Mouse (Mus musculus) MN1 (cell line): Measurements from ENCODE around the gene Fam83b.

Source experiments
- DNase-seq: peaks from one replicate; pipeline ENCODE4 v3.0.0-alpha.2; 2016; ENCODE audit warnings: low spot score

Fam83b gene

DNA sequence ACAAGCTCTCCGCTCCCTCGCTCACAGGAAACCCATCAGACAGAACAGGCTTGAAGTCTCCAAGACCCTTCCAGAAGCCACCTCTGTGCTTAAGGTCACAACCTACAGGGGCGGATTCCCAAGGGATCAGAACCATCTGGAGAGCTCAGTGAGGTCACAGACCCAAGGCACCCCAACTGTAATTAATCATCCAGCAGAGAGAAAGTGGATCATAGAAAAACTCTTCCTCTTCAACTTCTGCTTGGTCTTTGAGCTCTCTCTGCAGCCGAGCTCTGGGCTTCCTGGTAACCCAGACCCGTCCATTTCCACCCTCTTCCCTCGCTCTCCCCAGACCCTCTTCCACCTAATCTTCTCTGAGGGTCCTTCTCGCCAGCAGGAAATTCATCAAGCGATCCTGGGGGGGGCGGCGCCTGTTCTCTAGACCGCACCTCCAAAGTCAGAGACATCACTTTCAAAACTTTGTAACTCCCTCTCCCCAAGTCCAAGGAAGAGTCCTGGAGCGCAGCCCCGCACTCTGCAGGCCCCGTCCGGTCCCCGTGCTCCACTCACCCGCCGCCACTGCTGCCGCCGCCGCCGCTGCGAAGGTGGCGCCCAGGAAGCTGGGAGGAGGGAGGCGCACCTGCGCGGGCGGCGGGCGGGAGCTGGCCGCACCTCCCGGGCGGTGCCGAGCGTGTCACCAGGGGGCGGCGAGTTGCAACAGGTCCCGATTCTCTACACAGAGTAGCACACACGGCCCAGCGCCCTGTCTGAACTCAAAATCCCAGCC is at the start of gene Fam83b:
Fam83b (minus strand) TSS at position 602 of the 766 bp plus-strand sequence.
- DNase-seq, result no peak

DNA sequence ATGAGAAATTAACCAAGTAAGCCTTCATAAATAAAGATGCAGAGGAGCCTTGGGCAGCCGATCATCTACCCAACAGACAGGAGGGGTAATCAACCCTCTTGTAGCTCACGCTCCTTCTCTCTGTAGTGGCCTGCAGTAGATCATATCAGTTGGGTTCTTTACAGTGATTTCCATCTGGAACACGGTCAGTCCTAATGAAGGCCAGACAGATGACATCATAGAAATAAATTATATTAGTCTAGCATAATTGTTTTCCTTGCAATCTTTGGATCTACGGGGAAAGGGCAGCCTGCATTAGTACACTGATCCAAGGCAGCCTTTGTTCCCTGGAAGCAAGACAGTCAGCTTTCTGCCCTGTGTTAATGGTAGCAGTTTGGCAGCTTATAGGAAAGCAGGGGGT is 47.2 kb upstream of the Fam83b start:
- no peak for DNase-seq

DNA sequence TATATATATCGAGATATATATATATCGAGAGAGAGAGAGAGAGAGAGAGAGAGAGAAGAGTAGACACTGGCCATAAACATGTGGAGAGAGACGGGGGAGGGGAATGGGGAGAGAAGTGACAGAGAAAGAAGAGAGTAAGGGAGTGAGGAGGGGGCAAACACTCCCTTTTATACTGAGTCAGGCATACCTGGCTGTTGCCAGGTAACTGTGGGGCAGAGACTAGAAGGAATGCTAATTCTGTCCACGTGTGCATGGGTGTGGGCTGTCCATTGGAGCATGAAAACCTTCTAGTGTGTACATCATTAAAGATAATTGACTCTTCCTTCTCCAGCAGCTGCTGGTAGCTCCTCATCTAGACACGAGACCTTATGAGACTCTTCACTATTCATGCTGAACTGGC is 36.8 kb upstream of the Fam83b start:
- no peak for DNase-seq

DNA sequence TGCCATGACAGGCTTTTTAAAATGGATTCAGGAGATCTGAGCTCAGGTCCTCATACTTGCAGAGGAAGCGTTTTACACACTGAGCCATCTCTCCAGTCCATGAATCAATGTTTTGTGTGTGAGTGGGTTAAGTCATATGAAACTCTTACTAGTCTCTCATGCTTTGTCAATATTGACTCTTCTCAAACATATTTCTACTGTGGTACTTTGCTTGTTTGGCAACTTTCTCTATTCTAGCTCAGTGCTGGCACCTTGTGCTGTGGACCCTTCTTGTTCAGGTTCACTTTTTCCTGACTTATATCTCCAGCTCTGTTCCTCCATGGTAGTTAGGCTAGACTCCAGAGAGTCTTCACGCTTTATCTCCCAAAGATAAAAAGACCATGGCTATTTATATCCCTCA is 36.0 kb upstream of the Fam83b start:
- no peak for DNase-seq

DNA sequence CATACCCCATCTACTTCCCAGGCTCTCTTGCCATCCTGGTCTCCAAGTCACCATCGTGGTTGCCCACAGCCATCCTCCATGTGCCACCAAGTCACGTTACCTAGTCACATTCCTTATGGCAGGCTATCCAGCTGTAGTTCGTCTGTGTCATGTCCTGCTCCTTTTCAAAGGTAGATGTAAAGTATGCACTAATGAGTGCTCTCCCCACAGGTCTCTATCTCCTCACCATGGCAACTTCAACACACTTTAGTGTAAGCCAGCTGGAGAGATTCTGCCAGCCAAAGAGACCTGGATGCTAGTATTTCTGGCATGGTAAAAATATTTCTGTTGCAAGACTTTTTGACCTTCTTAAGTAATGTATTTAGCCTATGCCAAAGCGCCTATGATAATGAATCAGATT is 30.5 kb upstream of the Fam83b start:
- no peak for DNase-seq

DNA sequence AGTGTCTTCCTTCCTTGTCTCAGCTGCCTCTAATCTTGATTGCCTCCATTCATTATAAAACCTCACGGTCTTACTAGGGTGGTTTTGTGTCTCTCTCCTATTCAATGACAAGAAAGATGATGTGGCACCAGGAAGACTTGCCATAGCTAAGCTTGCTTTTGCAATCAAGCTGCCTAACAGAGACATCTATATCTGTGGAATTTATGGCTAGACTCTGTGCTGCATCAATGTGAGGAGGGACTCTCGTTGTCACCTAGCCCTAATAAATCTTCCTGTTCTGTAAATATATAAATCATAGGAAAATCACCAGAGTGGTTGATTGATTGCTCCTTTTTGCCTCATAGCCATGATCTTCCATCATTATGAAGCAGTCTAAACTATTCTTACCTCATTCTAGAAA is 26.9 kb upstream of the Fam83b start:
- no peak for DNase-seq

DNA sequence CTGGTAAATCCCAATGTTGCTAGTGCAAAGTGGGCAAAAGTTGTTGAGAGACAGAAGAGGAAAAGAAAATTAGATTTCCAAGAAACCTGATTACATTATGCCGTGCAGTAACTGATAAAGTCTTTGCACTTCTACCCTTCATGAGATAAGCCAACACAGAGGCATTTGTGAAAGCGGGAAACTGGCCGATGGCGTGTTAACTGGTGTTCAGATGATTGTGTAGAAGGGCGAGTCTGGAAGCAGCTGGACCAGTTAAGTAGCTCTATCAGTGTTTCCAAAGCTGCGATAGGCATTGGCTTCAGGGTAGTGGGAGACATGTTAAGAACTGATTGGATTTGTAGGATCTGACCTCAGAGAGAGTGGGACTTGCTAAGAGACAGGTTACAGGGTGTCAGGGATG is 17.0 kb upstream of the Fam83b start:
- no peak for DNase-seq

DNA sequence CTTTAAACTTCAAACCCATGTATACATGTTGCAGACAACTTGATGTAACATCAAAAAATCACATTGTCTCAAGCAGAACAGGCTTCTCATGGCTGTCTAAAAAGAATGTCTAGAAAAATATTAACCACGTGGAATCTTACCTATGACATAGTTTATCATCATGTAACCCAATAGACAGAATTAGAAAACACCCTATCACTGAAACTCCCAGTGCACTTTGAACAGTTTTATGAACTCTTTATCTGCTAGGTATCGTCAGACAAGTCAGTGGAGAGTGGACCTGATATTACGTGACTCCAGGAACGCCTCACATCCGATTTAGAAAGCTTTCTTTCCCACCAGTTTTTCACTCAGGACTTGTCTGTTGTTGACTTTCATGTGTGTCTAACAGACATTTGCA is 15.1 kb upstream of the Fam83b start:
- no peak for DNase-seq

DNA sequence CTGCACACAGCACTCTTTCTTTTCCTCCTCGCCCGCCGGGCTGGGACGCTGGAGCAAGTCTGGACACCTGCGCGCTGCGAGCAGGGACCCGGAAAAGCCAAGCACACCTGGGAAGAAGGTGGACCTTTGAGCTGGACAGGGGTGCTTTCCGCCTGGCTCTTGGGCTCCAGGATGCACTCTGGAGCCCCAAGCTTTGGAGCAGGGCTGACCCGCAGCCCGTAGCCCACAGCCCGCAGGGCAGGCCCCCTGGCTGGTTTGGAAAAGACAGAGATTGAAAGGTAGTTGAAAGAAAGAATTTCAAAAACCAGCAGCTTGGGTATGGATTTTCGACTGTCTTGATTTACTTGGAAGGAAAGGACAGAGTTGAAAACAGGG is 352 bp upstream of the Fam83b start:
- DNase-seq, result no peak

DNA sequence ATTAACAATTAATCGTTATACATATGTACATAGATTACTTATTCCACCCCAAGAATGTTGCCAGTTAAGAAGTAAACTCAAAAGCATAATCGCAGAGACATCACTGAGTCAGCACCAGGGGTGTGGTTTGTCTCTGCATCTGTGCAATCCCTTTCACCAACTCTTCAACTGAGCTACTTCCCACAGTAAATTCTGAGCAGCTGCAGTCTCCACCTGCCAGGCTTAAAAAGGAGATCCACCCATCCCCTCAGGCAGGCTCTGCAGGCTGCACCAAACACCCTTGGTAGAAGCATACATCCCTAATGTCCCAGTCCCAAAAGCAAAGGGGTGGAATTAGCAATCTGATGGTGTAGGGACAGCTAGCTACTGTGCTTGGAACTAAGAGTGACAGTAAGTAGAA is 1.3 kb downstream of the Fam83b start:
- no peak for DNase-seq

DNA sequence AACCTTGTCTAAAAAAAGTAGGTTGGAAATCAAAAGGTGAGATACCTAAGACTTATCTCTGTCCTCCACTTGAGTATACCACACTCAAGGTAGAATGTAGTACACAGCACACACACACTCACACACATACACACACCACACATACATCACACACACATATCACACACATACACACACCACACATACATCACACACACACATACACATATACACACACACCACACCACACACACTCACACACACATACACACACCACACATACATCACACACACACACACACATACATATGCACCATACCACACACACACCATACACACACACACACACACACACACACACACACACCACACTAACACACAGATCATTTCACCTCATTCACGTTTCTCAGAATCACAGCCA is 2.8 kb downstream of the Fam83b start:
- DNase-seq, result no peak

DNA sequence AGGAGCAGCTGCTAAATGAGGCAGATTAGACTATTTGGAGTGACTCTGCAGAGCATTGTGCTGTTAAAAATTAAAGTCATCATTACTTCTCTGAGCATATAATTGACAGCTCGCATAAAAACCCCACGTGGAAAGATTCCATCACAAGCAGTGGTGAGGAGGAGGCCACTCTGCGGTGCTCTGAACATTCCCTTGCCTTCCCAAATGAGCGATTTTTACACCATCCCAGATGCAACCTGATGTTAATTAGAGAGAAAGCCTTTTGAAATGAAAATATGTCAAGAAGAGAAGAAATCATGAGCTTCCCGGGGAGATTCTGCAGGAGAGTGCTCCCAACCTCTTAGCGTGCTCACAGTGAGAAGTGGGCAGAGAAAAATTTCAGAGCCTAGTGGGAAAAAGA is 4.1 kb downstream of the Fam83b start:
- no peak for DNase-seq

DNA sequence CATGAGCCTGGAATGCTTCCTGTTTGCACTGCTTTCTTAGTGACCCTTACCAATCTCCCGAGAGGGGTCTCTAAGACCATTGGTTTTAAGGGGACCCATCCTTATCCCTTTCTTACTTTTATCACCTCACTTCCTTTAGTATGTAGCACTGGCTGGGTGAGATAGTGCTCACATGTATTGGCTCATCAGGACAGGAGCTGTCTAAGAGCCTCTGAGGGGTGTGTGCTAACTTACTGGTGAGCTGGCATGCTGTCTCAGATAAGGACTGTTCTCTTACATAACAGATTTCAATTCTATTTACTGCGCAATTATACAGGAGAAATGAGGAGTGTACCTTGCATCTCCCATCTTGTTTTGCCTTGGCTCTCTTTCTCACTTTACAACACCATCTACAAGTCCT is 7.7 kb downstream of the Fam83b start:
- DNase-seq, result no peak

DNA sequence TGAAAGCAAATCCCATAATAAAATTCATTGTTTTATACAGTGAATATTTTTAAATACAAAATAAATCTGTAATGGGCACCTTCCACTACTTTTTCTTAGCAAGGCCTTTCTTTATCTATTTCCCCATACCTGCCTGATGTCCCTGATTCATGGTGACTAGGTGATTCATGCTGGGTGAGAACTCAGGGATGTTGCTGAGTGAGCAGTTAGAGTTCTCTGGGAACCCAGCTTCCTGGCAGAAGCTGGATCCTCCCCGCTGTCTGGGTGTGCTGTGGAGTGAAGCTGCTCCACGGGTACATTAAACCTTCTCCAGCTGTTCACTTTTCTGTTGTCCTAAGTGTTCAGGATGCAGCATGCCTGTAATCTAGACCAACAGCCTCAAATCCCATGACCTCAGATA is 13.2 kb downstream of the Fam83b start:
- DNase-seq, result no peak

DNA sequence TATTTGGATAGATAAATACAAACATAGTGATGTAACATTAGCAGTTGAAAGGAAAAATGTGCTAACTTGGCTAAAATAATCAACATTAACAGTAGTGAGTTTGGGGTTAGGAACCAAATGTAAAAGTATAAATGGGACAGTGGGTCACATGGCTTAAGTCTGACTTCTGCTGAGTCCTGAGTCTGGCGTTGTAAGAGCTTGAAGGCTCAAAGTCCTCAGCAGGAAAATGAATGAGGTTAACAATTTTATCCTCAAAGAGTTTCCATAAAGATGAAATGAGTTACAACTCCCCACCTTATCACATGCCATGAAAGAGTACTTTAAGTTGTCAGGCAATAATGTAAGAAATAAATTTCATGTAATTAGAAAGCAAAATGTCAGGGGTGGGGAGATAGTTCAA is 13.8 kb downstream of the Fam83b start:
- DNase-seq, result no peak

DNA sequence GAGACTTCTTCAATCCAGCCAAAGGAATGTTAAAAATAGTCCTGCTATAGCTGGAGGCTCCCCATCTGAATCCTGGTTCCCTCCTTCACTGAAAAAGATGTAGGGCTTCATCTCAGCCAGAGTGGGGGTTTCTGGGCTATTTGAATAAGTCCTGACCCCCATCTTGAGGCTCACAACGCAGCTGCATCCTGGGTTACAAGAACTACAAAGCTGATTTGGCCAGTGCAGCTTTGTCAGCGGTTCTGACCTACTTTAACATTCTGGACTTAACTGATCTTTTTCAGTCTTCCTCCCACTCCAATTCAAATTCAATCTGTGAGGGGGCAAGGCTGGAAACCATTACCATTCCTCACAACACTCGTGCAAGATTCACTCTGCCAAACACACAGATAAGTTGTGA is 20.2 kb downstream of the Fam83b start:
- no peak for DNase-seq

DNA sequence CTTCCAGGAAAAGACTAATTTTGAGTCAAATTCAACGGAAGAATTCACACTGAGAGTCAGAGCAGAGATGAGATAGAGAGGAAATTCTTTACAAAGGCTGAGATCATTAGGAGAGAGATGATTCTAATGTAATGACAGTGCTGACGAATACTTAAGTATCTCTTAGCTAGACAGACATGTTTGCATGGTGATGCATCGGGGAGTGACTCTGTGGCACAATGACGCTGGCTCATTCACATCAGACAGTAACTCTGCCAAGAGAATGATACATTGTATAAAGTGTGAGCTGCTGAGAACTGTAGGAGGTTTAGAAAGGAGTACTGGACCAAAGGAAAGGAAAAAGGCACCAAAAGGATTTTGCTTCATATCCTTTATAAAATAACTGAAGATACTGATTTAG is 26.2 kb downstream of the Fam83b start:
- no peak for DNase-seq

DNA sequence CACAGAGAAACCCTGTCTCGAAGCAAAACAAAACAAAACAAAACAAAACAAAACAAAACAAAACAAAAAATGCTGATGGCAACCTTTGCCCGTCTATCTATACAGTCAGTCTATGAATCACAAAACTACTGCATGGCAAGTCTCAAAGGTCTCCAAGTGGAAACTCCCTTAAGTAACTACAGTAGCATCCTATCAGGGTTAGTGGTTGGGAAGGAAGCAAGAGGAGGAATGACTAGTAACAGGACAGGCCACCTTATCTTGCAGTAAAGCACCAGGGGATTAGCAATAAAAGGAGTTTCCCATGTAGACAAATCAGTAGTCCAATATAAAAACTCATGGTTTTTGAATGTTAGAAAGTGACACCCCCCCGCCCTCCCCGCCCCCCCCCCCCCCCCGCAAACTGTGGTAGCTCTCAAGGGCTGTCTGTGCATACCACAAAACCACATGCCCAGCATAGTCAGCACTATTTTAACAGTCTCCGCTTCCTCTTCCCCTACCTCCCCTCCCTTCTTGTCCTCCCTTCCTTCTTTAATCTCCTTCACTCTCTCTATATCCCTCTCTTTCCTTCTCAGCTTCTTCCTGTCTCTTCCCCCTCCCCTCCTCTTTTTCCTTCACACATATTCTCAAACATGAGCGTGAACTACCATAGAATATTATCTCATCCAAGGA is 26.8 kb downstream of the Fam83b start:
- no peak for DNase-seq

DNA sequence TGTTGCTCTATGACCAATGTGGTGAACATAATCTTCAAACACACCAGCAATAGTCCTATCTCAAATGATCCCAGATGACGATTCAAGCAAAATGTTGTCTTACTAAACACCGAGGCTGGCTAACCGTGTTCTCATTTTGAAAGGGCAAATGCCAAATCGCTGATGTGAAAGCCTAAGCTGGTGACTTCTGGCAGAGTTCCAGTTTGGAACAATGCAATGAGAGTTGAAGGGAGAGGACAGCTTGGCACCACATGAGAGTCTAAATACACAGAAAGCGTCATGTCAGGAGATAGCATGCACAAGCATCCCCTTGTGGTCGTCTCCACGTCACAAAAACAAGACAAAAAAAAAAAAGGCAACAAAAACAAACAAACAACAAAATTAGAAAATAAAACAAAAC is 27.6 kb downstream of the Fam83b start:
- DNase-seq, result no peak

DNA sequence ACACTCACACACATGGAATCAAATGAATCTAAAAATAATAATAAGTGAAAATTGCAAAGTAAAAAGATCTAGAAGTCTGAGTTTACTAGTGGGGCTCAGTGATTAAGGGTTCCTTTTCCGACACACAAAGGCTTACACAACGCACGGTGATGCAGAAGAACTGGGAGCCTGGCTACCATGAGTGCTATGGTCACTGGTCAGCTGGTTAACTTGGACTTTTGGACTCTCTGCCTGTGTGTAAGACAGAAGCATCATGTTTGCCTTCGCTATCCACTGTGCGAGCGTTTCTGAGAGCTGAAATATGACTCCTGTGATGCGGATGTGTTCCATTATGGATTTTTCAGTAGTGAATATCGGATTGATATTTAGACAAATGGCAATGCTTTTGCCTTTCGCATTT is 30.9 kb downstream of the Fam83b start:
- no peak for DNase-seq

DNA sequence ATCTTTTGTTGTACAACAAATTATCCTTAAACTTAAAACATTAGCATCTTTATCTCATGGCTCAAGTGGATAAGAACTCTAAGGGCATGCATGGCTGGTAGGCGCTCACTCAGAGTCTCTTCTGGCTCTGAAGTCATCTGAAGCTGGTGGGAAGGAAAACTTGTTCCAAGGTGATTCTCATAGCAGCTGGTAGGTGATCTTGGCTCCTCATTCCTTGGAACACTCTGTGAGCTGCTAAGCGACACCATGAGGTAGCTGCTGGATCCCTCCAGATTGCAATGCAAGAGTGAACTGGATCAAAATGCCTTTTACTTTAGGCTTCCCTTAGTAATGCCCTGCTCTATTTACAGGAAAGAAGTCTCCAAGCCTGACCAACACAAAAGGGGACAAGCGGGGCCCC is 34.5 kb downstream of the Fam83b start:
- no peak for DNase-seq

DNA sequence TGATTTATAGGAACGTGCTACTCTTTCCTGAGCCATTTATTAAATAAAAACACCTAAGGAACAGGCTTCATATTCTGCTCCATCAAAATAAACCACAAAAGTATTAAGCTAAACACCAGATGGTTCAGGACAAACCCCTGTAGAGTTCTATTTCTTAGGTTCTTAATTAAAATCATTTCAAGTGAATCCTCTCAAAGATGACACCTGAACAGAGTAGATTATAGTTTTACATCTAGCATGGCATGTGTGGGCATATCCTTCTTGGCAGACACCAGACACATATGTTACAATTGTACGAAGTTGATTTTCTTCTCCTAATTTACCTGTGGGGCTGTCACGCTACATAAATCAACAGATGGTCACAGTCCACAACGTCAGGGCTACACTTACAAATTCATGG is 35.5 kb downstream of the Fam83b start:
- DNase-seq, result no peak

DNA sequence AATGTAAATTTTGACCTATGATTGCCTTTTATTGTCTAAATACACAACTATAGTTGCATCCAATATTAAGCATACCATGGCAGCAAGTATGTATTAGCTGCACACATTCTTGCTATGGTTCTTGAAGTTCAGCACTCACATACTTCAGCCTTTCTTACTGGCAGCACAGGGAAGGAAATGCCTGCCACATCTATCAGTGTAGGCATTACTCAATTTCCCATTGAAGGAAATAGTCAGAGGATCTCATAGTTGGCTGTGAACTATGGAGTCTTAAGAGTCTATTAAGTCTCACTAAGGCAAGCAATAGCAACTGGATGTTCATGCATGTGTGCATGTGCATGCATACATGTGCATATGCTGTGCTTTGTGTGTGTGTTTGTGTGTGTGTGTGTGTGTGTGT is 41.3 kb downstream of the Fam83b start:
- no peak for DNase-seq

DNA sequence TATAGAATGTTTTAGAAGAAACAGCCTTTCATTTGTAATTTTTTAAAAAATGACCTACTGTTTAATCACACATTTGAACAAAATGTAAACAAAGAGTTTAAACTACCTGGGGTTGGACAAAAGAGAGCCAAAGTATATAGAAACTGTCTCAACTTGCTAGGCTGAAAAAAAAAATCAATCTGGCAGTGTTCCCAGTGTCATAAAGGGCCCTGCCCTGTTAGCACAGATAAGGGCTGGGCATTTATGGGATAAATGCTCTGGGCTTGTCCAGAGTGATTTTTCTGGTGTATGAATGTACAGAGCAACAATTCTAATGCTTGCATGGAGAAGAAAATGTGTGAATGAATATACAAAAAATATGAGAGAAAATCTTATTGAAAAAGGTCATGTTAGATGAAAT is 43.8 kb downstream of the Fam83b start:
- DNase-seq, result peak; percentile 6
